Mouse (Mus musculus) T-cell, adult 66 days (primary cell): ENCODE results near the gene Nat8f7. TPM values are rescaled to one million over a fixed set of nuclear protein-coding genes. Genes with fewer than 3 reads are reported as not detected.

Experiments used
- total RNA-seq, 2 experiments: library from RNA; stranded (reverse); gene quantifications; 3 replicates in 1 of 2; 4 replicates in 1 of 2; pipeline ENCODE4 v1.2.4; 2023

Gene Nat8f7
- not detected for total RNA-seq

DNA sequence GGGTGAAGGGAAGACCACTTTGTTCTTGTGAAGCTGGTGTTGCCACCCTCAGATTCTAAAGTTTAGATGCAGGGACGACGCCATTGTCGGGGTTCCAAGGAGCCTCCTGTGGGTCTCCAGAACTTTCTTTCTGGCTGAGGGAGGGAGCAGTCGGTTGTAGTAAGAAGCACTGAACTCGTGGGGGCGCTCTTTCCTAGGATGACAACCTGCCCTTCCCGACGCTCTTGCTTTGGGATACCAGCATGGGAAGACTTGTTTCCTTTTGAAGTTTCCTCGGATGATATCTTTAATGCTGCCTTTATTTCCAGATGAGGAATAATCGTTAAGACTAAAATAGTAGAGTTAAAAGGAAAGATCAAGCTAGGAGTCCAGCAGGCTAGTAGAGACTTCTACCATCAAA is at the start of gene Nat8f7:
TSS of gene Nat8f7 (minus strand) at position 101 of the 400 bp plus-strand sequence.

Other genes starting within 250 kb of the Nat8f7 start
- not detected for gene Fbxo41, start 210.2 kb downstream of the Nat8f7 start, total RNA-seq
- not detected for gene Egr4, start 199.6 kb downstream of the Nat8f7 start, total RNA-seq
- 1 to 10 TPM; 3.2 to 4.3 TPM for gene Alms1, start 125.7 kb downstream of the Nat8f7 start, total RNA-seq
- not detected for gene Nat8f3, start 52.5 kb upstream of the Nat8f7 start, total RNA-seq
- not detected for gene Nat8f6, start 107.7 kb upstream of the Nat8f7 start, total RNA-seq
- not detected for gene Nat8f5, start 107.8 kb upstream of the Nat8f7 start, total RNA-seq
- gene Nat8, start 118.9 kb upstream of the Nat8f7 start, total RNA-seq: not detected
- gene Nat8f2, start 156.0 kb upstream of the Nat8f7 start, total RNA-seq: under 1 TPM; 0.73 to 0.74 TPM
- 1 to 10 TPM; 3.1 to 4.0 TPM for gene Nat8f4, start 191.7 kb upstream of the Nat8f7 start, total RNA-seq
- 10 to 100 TPM; 24.6 to 27.0 TPM for gene Tprkb, start 198.7 kb upstream of the Nat8f7 start, total RNA-seq
- 1 to 10 TPM; 1.7 to 3.6 TPM for gene Nat8f1, start 202.5 kb upstream of the Nat8f7 start, total RNA-seq
- gene Dusp11, start 248.5 kb upstream of the Nat8f7 start, total RNA-seq: 100 to 1,000 TPM; 252 to 260 TPM